Mouse (Mus musculus) embryonic facial prominence, embryonic 15.5 days (tissue): ENCODE measurements around the gene Ssb. TPM values are rescaled to one million over a fixed set of nuclear protein-coding genes. Genes with fewer than 3 reads are reported as not detected.

Experiments
- ATAC-seq: fragments of 200-750 bp; cut with Nextera tagmentation; 2 replicates; pipeline ENCODE4 v1.8.0; 2017; ENCODE audit warnings: low read depth, moderate TSS enrichment; ENCODE audit not compliant: insufficient number of reproducible peaks, low FRiP score, low TSS enrichment
- H3K27ac ChIP-seq: fragments of 300-500 bp; sonication (generic); replicated peaks from 2 replicates; pipeline ENCODE4 v1.5.1; 2015; ENCODE audit warnings: mild to moderate bottlenecking, inconsistent platforms
- H3K27me3 ChIP-seq: fragments of 300-500 bp; sonication (generic); 2 replicates; pipeline ENCODE4 v1.6.1; 2015; ENCODE audit warnings: inconsistent platforms
- H3K36me3 ChIP-seq: fragments of 300-500 bp; sonication (generic); 2 replicates; pipeline ENCODE4 v1.6.1; 2015; ENCODE audit warnings: mild to moderate bottlenecking, inconsistent platforms
- H3K4me1 ChIP-seq: fragments of 300-500 bp; sonication (generic); 2 replicates; pipeline ENCODE4 v1.6.1; 2015; ENCODE audit warnings: inconsistent platforms
- H3K4me2 ChIP-seq: fragments of 300-500 bp; sonication (generic); replicated peaks from 2 replicates; pipeline ENCODE4 v1.6.1; 2015; ENCODE audit warnings: mild to moderate bottlenecking, inconsistent platforms
- H3K4me3 ChIP-seq: fragments of 300-500 bp; sonication (generic); replicated peaks from 2 replicates; pipeline ENCODE4 v1.5.1; 2015; ENCODE audit warnings: mild to moderate bottlenecking, inconsistent platforms
- H3K9ac ChIP-seq: fragments of 300-500 bp; sonication (generic); 2 replicates; pipeline ENCODE4 v1.6.1; 2015; ENCODE audit warnings: inconsistent platforms
- H3K9me3 ChIP-seq: fragments of 300-500 bp; sonication (generic); replicated peaks from 2 replicates; pipeline ENCODE4 v1.6.1; 2016; ENCODE audit warnings: inconsistent platforms
- WGBS: fragments of 180-500 bp; shearing (Covaris S2); methylation state at CpG from one replicate; pipeline ENCODE4 v1.1.7; 2015; 5-methylcytosine and 5-hydroxymethylcytosine counted together
- polyA plus RNA-seq: library from polyadenylated mRNA; unstranded; fragments of >200 nt; fragmentation: Nextera tagmentation; extraction: Ambion mirVana; gene quantifications from 2 replicates; pipeline ENCODE4 v1.2.1, GENCODE M21; 2015

The Ssb gene
- 287 and 315 TPM in 2 replicates for polyA plus RNA-seq

GRCm38 (mm10) chr2:69861485-69862091 lies at the start of gene Ssb:
Gene Ssb, plus strand, starts transcription at chr2:69861562.
- H3K4me1 ChIP-seq = peaks cover 6% of the 10 kb centered on the region
- H3K36me3 ChIP-seq = peaks cover 3% of the 10 kb centered on the region; the same call in 1 of the 2 replicates
- peak within 1 kb of the TSS; percentile 93 for H3K27ac ChIP-seq
- ATAC-seq = peak; percentile 96
- no peaks in the 10 kb centered on the region for H3K9me3 ChIP-seq
- H3K4me3 ChIP-seq = peak within 1 kb of the TSS; percentile 100
- peak within 1 kb of the TSS; percentile 60 for H3K4me2 ChIP-seq
- H3K9ac ChIP-seq = peak within 1 kb of the TSS; percentile 100
- under 1% methylated on average over 66 of the region's 66 CpGs for WGBS
- H3K27me3 ChIP-seq = no peaks in the 10 kb centered on the region

- Histone ChIP-seq H3K4me1 (no peaks in the 10 kb centered on the region), H3K27me3 (no peaks in the 10 kb centered on the region), H3K9ac (no peak overlapping the region), H3K36me3 (no peaks in the 10 kb centered on the region), H3K9me3 (no peaks in the 10 kb centered on the region), H3K4me3 (no peak overlapping the region), H3K27ac (no peak overlapping the region), H3K4me2 (no peak overlapping the region)
- 77% methylated on average over 5 of the region's 5 CpGs for WGBS
- ATAC-seq = no peak
Measured at GRCm38 (mm10) chr2:69816575-69816974, 44.8 kb upstream of the Ssb start.

GRCm38 (mm10) chr2:69818350-69819085 lies 42.8 kb upstream of the Ssb start:
- WGBS = 68% methylated on average over 9 of the region's 9 CpGs
- ATAC-seq = no peak
- H3K27me3 ChIP-seq = no peaks in the 10 kb centered on the region
- no peak overlapping the region for H3K27ac ChIP-seq
- no peak overlapping the region for H3K4me2 ChIP-seq
- no peaks in the 10 kb centered on the region for H3K36me3 ChIP-seq
- no peaks in the 10 kb centered on the region for H3K4me1 ChIP-seq
- H3K9ac ChIP-seq = no peak overlapping the region
- no peaks in the 10 kb centered on the region for H3K9me3 ChIP-seq
- no peak overlapping the region for H3K4me3 ChIP-seq

- H3K9ac ChIP-seq = no peak overlapping the region
- no peak overlapping the region for H3K4me2 ChIP-seq
- no peaks in the 10 kb centered on the region for H3K9me3 ChIP-seq
- 0 out of 2 replicates have a peak, but pooled peaks cover 6% of the 10 kb centered on the region for H3K4me1 ChIP-seq
- H3K36me3 ChIP-seq = no peaks in the 10 kb centered on the region
- H3K4me3 ChIP-seq = no peak overlapping the region
- no peak for ATAC-seq
- H3K27me3 ChIP-seq = no peaks in the 10 kb centered on the region
- WGBS = 71% methylated on average over 1 of the region's 1 CpGs
- no peak overlapping the region for H3K27ac ChIP-seq
Measured at GRCm38 (mm10) chr2:69820201-69820600, 41.2 kb upstream of the Ssb start.

GRCm38 (mm10) chr2:69821711-69822110 lies 39.7 kb upstream of the Ssb start, which contains the start of gene Klhl23:
Gene Klhl23, plus strand, starts transcription at chr2:69821944.
- H3K36me3 ChIP-seq = no peaks in the 10 kb centered on the region; the same call in 1 of the 2 replicates
- H3K27me3 ChIP-seq = no peaks in the 10 kb centered on the region
- peak within 1 kb of the TSS; percentile 93 for H3K27ac ChIP-seq
- ATAC-seq = no peak
- peak within 1 kb of the TSS; percentile 83 for H3K4me3 ChIP-seq
- WGBS = 8% methylated on average over 8 of the region's 8 CpGs
- H3K4me1 ChIP-seq = peaks cover 11% of the 10 kb centered on the region; the same call in 1 of the 2 replicates
- H3K9me3 ChIP-seq = no peaks in the 10 kb centered on the region
- H3K4me2 ChIP-seq = peak within 1 kb of the TSS; percentile 70
- peak within 1 kb of the TSS; percentile 85 for H3K9ac ChIP-seq

DNA sequence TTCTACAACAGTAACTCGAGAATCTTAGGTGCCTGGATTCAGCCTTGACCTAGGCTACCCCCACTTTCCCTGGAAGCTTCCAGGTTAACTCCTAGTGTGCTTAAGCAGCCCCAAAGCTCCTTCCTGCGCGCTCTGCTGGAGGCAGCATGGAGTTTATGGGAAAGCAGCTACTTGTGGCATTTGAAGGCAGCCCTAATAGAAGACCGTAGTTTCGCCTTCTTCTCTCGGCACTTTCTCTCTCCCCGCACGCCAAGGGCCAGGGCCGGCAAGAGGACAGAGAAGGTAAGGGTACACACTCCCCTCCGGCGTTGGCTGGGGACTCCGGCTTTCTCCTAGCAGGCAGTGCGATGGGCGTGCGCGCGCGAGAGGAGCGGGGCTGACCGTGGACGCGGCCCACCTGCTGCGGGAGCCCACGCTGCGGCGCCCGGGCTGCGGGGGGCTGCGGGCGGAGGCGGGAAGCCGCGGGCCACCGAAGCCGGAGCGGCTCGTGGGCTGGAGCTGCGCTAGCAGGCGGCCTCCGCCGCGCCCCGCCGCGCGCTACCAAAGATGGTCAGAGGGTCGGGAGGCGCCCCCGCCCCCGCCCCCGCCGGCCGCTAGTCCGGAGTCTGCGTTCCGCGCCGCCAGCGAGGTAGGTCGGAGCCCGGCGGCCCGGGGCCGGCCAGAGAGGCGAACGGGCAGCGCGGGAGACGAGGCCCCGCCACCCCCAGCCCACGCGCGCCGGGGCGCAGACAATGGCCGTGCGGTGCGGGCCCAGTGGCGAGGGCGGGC lies 38.8 kb upstream of the Ssb start:
- Histone ChIP-seq H3K27me3 (no peaks in the 10 kb centered on the region), H3K9me3 (no peaks in the 10 kb centered on the region), H3K9ac (peak overlapping the region; percentile 85), H3K4me3 (peak overlapping the region; percentile 83), H3K36me3 (no peaks in the 10 kb centered on the region; the same call in 1 of the 2 replicates), H3K4me1 (peaks cover 11% of the 10 kb centered on the region; the same call in 1 of the 2 replicates), H3K4me2 (peak overlapping the region; percentile 70), H3K27ac (peak overlapping the region; percentile 93)
- peak; percentile 75 for ATAC-seq
- under 1% methylated on average over 69 of the region's 80 CpGs for WGBS

DNA sequence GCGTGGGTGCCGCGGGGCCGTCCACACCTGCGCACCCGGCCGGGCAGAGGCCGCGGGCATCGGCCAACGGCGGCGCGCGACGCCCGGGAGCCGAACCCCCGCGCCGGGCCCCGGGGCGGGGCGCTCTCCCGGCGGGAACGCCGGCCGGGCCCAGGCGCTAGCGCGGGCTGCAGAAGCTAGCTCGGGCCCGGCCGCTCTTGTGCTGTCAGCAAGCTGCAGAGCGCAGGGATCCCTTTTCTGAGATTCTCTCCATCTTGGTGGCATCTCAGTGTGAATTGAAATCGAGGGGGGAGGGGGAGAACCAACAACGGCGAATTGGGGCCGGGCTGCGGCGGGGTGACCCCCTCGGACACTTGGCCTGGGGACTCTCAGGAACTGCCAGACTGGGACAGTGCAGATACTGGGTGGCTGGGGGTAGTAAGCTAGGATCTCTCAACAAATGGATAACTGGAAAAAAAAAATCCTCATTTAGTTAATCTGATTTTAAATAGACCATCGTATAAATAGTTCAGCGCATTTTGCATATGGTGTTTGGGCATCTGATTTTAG lies 38.2 kb upstream of the Ssb start:
- no peaks in the 10 kb centered on the region; the same call in 1 of the 2 replicates for H3K36me3 ChIP-seq
- no peaks in the 10 kb centered on the region for H3K9me3 ChIP-seq
- H3K9ac ChIP-seq = peak overlapping the region; percentile 85
- peak overlapping the region; percentile 70 for H3K4me2 ChIP-seq
- H3K4me1 ChIP-seq = peaks cover 14% of the 10 kb centered on the region; the same call in 1 of the 2 replicates
- H3K27me3 ChIP-seq = no peaks in the 10 kb centered on the region
- peak overlapping the region; percentile 93 for H3K27ac ChIP-seq
- 1% methylated on average over 43 of the region's 45 CpGs for WGBS
- peak overlapping the region; percentile 83 for H3K4me3 ChIP-seq
- peak; percentile 81 for ATAC-seq

DNA sequence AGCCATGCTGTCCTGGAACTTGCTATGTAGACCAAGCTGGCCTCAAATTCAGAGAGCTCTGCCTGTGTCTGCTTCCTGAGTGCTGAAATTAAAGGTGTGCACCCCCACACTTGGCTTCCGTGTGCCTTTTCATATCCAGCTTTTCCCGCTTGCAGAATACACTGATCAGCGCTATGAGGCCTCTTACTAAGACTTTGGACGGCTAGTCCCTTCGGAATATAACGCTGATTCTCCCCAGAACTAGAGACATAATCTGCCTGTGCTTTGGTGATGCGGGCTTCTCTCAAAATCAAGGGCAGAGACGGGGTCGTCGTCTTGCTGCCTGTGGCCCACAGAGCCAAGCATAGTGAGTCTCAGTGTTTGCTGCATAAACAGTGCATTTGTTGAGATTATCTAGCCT lies 35.5 kb upstream of the Ssb start:
- 74% methylated on average over 10 of the region's 10 CpGs for WGBS
- H3K27ac ChIP-seq = no peak overlapping the region

DNA sequence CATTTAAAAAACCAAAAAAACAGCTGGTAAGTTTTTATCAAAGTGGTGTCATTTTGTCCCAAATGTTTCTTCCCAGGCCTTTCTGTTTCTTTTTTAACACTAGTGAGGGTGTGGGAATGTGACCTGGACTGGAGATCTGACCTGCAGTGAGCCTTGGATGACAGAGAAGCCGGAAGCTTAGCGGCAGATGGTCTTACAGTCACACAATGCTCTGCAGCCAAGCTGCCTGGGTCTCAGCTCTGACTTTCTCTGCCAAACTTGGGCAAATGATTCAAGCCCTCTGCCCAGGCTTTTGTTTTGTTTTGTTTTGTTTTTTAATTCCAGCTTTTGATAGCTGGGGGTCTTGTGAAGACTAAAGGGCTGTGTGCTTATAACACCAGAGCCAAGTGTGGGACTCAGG lies 35.0 kb upstream of the Ssb start:
- Histone ChIP-seq H3K4me3 (no peak overlapping the region), H3K4me2 (no peak overlapping the region), H3K9ac (no peak overlapping the region), H3K9me3 (no peaks in the 10 kb centered on the region), H3K27ac (no peak overlapping the region), H3K4me1 (peaks cover 15% of the 10 kb centered on the region; the same call in 1 of the 2 replicates), H3K27me3 (no peaks in the 10 kb centered on the region), H3K36me3 (peaks cover 26% of the 10 kb centered on the region)
- no peak for ATAC-seq
- WGBS = 68% methylated on average over 2 of the region's 2 CpGs

More for the DNA sequence above, 35.5 kb upstream of the Ssb start:
- Histone ChIP-seq H3K4me2 (no peak overlapping the region), H3K36me3 (peaks cover 21% of the 10 kb centered on the region), H3K4me3 (no peak overlapping the region), H3K27me3 (no peaks in the 10 kb centered on the region), H3K4me1 (peaks cover 15% of the 10 kb centered on the region; the same call in 1 of the 2 replicates), H3K9ac (no peak overlapping the region), H3K9me3 (no peaks in the 10 kb centered on the region)
- no peak for ATAC-seq

- 46% methylated on average over 7 of the region's 7 CpGs for whole genome bisulfite sequencing
- Histone ChIP-seq H3K36me3 (peaks cover 34% of the 10 kb centered on the region), H3K9me3 (no peaks in the 10 kb centered on the region), H3K27me3 (no peaks in the 10 kb centered on the region), H3K9ac (no peak overlapping the region), H3K4me2 (no peak overlapping the region), H3K4me3 (no peak overlapping the region), H3K4me1 (peaks cover 15% of the 10 kb centered on the region; the same call in 1 of the 2 replicates), H3K27ac (no peak overlapping the region)
- no peak for ATAC-seq
Measured at GRCm38 (mm10) chr2:69828031-69828430, 33.3 kb upstream of the Ssb start.
